Mouse (Mus musculus) gastrocnemius, postnatal 14 days (tissue): ENCODE measurements around the gene Rpl7a. TPM values are rescaled to one million over a fixed set of nuclear protein-coding genes. Genes with fewer than 3 reads are reported as not detected.
A peak's percentile ranks its signal among the peaks of the same experiment; 100 is the strongest.

ENCODE experiments used
- DNase-seq: peaks from one replicate; pipeline ENCODE4 v3.0.0; 2021; ENCODE audit warnings: mixed read lengths
- intact Hi-C: fragments of 180-260 bp; cut with DNase I; formaldehyde crosslinking; loops from one replicate; pipeline ENCODE4 v1.15.1; 2025; ENCODE audit warnings: low total_unique reads
- total RNA-seq, 2 experiments: library from RNA; stranded (reverse); gene quantifications; 2 replicates each; pipeline ENCODE4 v1.2.3; 2021

Rpl7a gene
- total RNA-seq, 2 experiments from 2014 or later: 309 to 346 TPM

DNA sequence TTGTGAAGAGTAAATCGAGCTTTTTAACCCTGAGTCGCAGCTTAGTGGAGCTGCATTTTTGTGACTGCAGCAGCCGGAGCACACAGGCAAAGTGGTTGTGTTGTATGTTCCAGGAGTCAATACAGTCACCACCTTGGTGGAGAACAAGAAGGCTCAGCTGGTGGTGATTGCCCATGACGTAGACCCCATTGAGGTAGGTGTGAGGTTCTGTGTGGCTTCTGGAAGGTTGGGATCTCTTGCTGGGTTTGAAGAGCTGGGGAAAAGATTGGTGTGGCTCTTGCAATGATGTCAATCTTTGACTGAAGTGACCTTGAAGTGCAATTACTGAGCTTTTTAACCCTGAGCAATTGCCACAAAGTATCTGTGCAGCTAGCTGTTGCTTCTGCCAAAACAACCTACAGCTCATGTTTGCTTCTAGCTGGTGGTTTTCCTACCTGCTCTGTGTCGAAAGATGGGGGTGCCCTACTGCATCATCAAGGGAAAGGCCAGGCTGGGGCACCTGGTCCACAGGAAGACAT, 1.7 kb downstream of the Rpl7a start:
- intact Hi-C loops: no loop called here
- DNase-seq: no peak

GRCm38 (mm10) chr2:26913416-26914147, 3.0 kb downstream of the Rpl7a start:
- intact Hi-C loops: no loop called here

DNA sequence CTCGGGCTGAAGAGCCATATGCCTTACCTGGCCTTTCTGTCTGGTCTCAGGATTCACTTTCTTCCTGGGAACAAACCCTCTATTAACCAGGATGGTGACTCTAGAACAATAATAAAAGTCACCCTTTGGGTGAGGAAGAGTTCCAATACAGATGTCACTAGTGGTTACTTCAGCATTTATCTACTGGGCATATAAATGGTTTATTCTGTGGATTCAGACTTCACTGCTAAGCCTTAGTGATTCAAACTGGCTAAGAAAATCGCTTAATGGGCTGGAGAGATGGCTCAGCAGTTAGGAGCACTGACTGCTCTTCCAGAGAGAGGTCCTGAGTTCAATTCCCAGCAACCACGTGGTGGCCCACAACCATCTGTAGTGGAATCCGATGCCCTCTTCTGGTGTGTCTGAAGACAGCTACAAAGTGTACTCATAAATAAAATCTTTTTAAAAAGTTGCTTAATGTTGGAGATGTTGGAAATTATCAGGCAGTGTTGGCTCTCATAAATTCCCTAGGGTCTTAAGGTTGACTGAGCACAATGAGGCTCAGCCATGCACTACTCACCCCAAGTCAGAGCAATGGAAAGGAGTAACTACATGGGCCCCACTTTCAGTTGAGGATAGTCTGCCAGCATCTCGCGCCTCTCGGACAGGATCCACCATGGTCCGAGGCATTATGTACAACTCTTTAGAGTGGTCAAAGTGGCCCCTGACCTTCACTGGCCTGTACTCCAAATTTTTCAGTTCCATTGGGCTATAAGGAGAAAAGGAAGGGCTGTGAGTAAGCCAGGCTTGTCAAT, 3.8 kb downstream of the Rpl7a start:
- intact Hi-C loops: no loop called here
- DNase-seq: no peak

More at GRCm38 (mm10) chr2:26913416-26914147, 3.0 kb downstream of the Rpl7a start:
- no peak for DNase-seq

GRCm38 (mm10) chr2:26915927-26916728, 5.6 kb downstream of the Rpl7a start, which contains the start of the genes Surf2 and Surf1:
Gene Surf2 (plus strand): TSS chr2:26916367.
Gene Surf1 (minus strand): TSS chr2:26916530.
- intact Hi-C loops: no loop called here
- peak; percentile 79 for DNase-seq

DNA sequence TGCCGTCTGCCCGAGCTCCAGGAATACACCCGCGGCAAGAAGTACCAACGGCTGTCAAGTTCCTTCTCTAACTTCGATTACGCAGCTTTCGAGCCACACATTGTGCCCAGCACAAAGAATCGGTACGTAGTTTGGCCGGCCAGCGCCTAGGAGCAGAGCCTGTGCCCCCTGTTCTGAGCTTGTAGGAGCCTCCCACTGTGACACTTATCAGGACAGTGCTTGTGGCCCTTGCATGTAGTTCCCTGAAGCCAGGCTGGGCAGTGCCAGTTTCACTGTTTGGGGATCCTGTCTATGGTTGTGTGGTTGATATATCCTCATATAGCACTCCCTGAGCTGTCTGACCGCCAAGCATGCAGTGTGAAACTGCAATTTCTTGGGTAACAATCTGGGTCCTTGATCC, 6.2 kb downstream of the Rpl7a start:
- intact Hi-C loops: no loop called here
- DNase-seq: no peak

GRCm38 (mm10) chr2:26919684-26920083, 9.1 kb downstream of the Rpl7a start:
- intact Hi-C loops: loop anchor here (10.0 kb wide), 1 partner anchor 115 kb away; no protein-coding TSS in a partner anchor
- DNase-seq: no peak

GRCm38 (mm10) chr2:26920190-26920855, 9.8 kb downstream of the Rpl7a start:
- DNase-seq: no peak
- intact Hi-C loops: loop anchor here (10.0 kb wide), 1 partner anchor 114 kb away; no protein-coding TSS in a partner anchor

DNA sequence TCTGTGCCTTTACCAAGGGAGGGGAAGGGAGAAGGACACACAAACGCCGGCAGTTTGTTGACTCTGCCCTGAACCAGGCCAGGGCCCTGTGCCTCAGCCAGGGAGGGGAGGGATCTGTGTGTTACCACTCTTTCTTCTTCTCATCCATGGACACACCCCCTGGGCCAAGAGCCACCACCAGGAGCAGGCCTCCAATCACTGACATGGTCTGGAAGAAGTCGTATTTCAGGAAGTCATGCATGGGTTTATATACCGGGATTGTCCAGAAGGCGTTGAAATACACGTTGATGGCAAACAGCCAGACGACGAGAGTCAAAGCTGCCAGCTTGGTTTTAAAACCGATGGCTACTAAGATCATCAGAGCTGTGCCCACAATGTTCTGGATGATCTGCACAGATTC, 11.2 kb downstream of the Rpl7a start:
- intact Hi-C loops: loop anchor here (10.0 kb wide), 1 partner anchor 113 kb away; no protein-coding TSS in a partner anchor
- DNase-seq: no peak

DNA sequence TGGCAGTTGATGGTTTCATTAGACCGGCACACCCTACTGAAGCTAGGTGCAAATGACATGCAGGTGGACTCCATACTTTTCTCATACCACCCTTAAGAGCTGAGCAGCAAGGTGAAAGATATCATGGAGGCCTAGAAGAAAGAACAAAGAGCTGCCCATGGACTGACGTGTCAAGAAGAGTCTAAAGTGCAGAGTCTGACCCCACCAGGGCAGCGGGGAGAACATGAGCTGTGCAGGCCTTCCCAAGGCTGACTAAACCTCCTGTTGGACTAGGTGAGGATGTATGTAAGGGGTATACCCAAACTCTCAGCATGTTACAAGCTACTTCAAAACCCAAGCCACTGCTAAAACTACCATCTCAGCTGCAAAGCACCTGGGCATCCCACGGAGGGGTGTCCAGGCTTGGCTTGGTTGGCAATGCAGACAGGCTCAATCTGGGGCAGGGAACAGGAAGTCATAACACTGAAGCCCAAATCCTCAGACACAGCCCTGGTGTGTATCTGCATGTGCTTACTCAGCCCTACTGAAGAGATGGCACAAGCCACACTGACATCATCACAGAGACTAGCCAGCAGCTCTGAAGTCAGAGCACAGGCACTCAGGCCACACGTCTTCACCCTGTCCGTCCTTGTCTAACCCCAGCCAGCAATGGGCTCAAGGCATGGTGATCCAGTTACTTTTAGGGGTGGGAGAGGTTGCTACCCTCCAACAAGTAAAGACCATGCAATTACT, 17.3 kb downstream of the Rpl7a start:
- DNase-seq: no peak
- intact Hi-C loops: loop anchor here (10.0 kb wide), 1 partner anchor 107 kb away; no protein-coding TSS in a partner anchor

DNA sequence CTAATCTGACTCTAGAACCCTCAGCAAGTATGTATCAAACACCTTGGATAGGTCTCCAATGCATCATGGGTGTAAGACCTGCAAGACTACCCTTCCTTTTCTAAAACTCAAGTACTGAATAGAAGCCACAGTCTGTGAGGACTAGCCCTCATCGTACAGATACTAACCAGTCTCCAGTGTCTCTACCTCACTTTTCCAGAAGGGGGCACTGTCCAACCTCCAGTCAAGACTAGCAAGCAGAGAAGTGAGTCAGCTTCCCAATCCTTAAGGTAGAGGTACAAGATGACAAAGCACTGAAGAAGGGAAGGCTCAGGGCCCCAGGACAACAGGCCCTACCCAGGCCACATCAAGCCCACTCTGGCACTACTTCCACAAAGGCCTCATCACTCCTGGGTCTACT, 19.8 kb downstream of the Rpl7a start:
- intact Hi-C loops: loop anchor here (10.0 kb wide), 1 partner anchor 84 kb away; no protein-coding TSS in a partner anchor
- peak; percentile 36 for DNase-seq

DNA sequence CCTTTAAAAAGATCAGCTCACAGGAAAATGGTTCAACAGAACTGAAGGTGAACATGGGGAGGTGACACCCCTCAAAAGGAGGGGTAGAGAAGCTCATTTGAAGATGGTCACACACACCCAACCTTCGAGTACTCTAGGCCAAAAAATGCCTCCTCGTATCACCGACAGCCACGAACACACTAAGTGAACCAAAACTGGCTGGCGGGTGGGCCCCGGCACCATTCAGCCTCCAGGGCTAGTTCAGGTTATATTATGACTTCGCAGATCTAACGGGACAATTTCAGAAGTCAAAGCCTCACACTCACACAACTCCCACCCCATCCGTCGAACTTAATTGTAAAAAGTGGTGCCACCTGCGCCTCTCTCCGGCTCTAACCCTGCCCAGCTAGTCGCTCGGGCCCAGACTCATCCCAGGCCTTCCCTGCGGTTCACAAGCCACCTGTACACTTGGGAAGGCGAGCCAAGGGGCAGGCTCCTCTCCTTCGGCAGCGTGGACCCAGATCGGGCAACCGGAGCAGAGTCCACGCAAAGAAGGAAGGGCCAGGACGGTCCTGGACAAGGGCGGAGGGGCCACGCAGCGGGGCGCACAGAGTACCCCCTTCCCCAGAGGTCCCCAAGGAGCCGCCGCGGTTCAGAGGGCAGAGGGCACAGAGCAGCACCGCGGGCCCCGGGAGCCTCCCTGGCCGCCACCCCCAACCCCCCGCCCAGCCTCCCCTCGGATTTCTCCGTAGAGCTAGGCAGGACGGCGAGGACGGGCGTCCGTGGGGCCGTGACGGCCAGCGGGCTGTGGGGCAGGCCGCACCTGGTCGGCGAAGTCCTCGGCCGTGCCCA, 22.1 kb downstream of the Rpl7a start:
- peak; percentile 46 for DNase-seq
- intact Hi-C loops: loop anchor here (10.0 kb wide), 1 partner anchor 82 kb away; no protein-coding TSS in a partner anchor

GRCm38 (mm10) chr2:26933304-26934055, 22.9 kb downstream of the Rpl7a start, which contains the start of the genes Surf4 and Stkld1:
Gene Surf4 (minus strand): TSS chr2:26933928.
Gene Stkld1 (plus strand): TSS chr2:26934047.
- intact Hi-C loops: loop anchor here (10.0 kb wide), 1 partner anchor 81 kb away; no protein-coding TSS in a partner anchor

DNA sequence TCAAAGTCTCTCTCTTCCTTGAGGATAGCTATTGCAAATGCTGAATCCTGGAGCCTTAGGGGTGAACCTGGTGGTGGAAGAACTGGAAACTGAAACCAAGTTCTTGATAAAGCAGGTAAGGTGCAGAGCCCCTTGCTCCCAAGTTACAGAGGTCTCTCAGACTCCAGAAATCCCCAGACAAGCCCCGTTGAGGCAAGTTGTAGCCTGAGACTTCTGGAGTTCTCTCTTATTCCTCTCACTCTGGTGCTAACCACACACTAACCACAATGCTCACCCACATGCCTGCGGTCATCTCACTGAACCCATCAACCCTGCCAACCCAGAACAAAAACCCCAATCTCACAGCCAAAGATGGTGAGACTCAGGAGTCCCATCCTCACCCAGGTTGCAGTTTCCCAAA, 24.7 kb downstream of the Rpl7a start:
- intact Hi-C loops: loop anchor here (10.0 kb wide), 1 partner anchor 80 kb away; no protein-coding TSS in a partner anchor
- DNase-seq: no peak

More at GRCm38 (mm10) chr2:26933304-26934055, 22.9 kb downstream of the Rpl7a start, which contains the start of the genes Surf4 and Stkld1:
- DNase-seq: peak; percentile 94

DNA sequence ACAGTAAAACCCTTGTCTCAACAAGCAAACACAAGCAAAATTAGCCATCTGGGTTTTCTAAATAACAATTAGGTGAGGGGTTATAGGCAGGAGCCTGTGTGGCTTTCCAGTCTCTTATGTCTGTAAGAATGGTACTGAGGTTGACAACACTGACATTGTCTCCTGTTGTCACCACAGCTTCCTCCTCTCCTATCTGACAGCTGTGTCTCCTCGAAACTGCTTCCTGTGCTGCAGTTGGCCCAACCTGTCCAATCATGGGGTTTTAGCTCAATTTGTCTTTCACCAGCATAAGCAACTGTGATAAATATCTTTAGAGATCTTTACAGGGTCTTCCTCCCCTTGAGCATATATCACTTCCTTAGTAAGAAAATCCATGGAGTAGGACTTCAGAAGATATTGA, 25.9 kb downstream of the Rpl7a start:
- no peak for DNase-seq
- intact Hi-C loops: loop anchor here (10.0 kb wide), 1 partner anchor 78 kb away; no protein-coding TSS in a partner anchor

GRCm38 (mm10) chr2:26941539-26941938, 31.0 kb downstream of the Rpl7a start:
- intact Hi-C loops: no loop called here
- no peak for DNase-seq

- DNase-seq: no peak
Observed at GRCm38 (mm10) chr2:26943253-26943652, 32.7 kb downstream of the Rpl7a start.

More at GRCm38 (mm10) chr2:26943253-26943652, 32.7 kb downstream of the Rpl7a start:
- intact Hi-C loops: no loop called here
